Mouse (Mus musculus) retina, embryonic 14.5 days (tissue): Measurements from ENCODE around the gene Rbms2.
"Not testable (repeated sequence)": the region's sequence is repeated elsewhere in the genome, so short reads cannot be mapped to it uniquely, and the experiment has no call there.

Experiments used
- DNase-seq: peaks from one replicate; pipeline ENCODE4 v3.0.0-alpha.2; 2015; ENCODE audit warnings: low spot score

The Rbms2 gene

DNA sequence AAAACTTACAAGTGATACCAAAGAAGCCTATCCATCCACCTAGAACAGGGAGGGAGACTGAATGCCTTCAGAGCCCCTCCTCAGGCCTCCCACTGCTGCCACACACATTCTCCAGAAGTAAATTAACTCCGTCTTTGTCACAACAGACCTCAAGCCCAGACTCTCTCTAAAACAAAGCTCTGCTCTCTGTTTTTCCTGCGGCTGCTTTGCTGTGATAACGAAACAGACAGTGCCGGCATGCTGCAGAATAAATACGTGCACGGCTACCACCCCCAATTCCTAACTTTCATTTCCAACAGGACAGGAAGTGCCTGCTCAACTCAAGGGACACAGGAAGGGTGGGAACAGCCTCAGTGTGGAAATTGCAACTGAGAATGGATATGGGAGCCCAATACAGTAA is at the start of gene Rbms2:
Gene Rbms2 (minus strand): TSS at position 309 of the 400 bp plus-strand sequence.
- DNase-seq: no peak

GRCm38 (mm10) chr10:128228009-128228408 is 47.9 kb upstream of the Rbms2 start:
- no peak for DNase-seq

- no peak for DNase-seq
Observed at GRCm38 (mm10) chr10:128227592-128227991, 47.5 kb upstream of the Rbms2 start.

- DNase-seq: no peak
Observed at GRCm38 (mm10) chr10:128225538-128225937, 45.4 kb upstream of the Rbms2 start, which contains the start of gene Mip. Gene Mip (plus strand): TSS chr10:128225838.

- DNase-seq: no peak
Observed at GRCm38 (mm10) chr10:128225064-128225463, 45.0 kb upstream of the Rbms2 start.

- DNase-seq: no peak
Observed at GRCm38 (mm10) chr10:128221533-128222286, 41.6 kb upstream of the Rbms2 start.

DNA sequence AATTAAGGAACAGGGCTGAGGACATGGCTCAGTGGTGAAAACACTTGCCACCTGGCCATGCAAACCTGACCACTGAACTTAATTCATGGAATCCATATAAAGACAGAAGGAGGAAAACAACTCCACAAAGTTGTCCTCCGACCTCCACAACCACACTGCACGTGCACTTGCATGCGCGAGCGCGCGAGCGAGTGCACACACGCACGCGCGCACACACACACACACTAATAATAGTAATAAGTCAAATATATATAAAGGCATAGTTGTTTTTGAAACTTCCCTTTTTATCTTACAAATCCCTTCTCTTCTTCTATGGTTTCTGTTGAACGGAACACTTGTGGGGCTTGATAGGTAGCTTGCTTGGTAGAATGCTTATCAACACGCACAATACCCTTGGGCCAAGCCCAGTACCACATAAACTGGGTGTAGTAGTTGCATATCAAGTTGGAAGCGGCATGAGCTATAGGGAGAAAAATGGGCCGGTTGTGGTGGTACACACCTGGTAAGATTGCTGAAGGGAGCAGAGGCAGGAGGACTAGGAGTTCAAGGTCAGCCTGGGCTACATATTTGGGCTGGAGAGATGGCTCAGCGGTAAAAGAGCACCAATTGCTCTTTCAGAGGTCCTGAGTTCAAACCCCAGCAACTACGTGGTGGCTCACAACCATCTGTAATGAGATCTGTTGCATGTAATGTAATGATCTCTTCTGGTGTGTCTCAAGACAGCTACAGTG is 38.5 kb upstream of the Rbms2 start:
- no peak for DNase-seq

DNA sequence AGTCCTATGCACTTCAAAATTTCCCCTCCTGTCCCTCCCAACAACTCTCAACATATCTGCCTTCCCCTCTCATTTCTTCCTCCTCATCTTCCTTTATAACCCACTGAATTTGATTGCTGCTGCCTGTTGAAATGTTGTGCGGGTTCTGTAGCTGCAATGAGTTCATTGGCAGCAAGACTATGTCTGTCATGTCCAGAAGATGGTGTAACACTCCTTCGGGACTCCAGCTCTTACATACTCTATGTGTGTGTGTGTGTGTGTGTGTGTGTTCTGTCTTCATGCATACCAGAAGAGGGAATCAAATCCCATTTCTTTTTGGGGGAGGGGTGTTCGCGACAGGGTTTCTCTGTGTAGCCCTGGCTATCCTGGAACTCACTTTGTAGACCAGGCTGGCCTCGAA is 34.9 kb upstream of the Rbms2 start:
- DNase-seq: no peak

- not testable (repeated sequence) for DNase-seq
Observed at GRCm38 (mm10) chr10:128214112-128214511, 34.0 kb upstream of the Rbms2 start.

GRCm38 (mm10) chr10:128212871-128213323 is 32.8 kb upstream of the Rbms2 start:
- peak; percentile 79 for DNase-seq

GRCm38 (mm10) chr10:128212148-128212547 is 32.1 kb upstream of the Rbms2 start:
- DNase-seq: no peak

DNA sequence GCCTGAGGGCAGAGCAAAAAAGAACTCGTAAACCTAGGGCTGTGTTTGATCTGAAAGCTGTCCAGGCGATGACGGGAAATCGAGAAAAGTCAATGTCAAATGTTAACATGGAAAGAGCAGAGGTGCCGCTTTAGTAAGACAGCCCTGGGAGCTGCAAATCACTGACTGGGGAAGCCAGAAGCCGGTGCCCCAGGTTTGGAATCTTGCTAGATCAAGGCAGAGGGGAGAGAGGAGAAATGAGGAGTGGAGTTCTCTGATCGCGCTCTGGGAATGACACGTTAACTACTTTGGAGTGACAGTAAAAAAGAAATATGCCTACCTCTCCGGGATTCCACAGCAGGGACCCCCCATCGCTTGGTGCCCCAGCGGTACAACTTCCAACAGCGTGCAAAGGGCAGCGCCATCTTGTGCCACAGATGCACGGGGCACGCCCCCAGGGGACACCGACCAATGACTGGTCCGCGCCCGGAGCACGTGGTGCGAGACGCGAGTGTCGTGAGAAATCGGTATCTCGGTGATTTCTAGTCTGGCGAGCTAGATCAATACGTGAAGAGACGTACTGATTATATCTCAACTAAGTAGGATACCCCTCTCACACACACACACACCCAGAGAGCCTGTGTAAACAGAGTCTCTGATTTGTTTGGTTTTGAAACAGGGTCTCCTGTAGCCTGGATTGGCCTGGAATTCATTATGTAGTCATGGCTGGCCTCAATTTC is 31.5 kb upstream of the Rbms2 start, which contains the start of gene Spryd4:
Gene Spryd4 (minus strand): TSS at position 418 of the 719 bp plus-strand sequence.
- peak; percentile 95 for DNase-seq

GRCm38 (mm10) chr10:128210954-128211353 is 30.9 kb upstream of the Rbms2 start:
- no peak for DNase-seq

GRCm38 (mm10) chr10:128210131-128210530 is 30.0 kb upstream of the Rbms2 start:
- DNase-seq: no peak

DNA sequence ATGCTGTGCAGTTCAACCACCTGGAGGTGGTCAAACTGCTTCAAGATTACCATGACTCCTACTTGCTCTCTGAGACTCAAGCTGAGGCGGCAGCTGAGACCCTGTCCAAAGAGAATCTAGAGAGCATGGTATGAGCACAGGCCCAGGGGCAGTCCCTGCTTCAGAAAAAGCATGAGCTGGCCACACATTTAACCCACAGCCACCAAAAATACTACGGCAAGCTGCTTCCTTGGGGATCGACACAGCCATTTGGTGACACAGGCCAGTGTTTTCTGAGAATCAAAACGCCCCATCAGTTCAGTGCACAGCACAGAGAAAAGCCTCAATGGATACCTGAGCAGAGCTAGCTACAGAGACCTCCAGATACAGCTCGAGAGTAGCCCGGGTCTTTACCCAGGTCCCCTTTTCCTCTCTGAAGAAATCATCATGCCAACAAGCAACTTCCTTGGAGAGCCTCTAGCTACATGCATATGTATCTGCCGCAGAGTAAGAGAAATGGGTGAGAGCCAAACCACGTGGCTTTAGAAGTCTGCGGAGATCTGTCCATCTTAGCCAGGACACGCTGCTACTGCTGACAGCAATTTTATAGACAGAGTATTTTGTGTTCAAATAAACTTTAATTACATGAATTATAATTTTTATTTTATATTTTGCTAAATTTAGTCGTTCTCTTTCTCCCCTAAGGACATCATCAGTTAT is 29.4 kb upstream of the Rbms2 start:
- no peak for DNase-seq

- DNase-seq: no peak
Observed at GRCm38 (mm10) chr10:128208326-128208725, 28.2 kb upstream of the Rbms2 start.

- no peak for DNase-seq
Observed at GRCm38 (mm10) chr10:128204941-128205340, 24.8 kb upstream of the Rbms2 start.

DNA sequence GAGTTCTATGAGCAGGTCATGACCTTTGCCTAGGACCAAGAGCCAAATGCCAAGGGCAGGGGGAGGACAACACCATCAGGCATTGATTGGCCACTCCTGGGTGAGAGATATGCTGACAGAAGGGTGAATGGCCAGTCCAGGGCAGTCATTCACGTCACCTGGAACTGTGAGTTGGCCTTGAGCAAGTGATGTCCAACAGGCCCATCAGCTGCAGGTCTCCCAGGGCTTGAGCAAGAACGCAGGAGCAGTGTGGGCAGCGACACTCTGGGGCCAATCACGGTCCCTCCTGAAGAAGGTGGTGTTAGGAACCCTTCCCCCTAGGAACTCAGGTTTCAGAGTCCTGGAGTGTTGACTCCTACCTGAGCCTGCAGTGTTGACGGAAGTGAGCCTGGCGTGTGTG is 21.8 kb upstream of the Rbms2 start:
- DNase-seq: no peak

- DNase-seq: peak; percentile 69
Observed at GRCm38 (mm10) chr10:128194551-128195461, 14.7 kb upstream of the Rbms2 start.

DNA sequence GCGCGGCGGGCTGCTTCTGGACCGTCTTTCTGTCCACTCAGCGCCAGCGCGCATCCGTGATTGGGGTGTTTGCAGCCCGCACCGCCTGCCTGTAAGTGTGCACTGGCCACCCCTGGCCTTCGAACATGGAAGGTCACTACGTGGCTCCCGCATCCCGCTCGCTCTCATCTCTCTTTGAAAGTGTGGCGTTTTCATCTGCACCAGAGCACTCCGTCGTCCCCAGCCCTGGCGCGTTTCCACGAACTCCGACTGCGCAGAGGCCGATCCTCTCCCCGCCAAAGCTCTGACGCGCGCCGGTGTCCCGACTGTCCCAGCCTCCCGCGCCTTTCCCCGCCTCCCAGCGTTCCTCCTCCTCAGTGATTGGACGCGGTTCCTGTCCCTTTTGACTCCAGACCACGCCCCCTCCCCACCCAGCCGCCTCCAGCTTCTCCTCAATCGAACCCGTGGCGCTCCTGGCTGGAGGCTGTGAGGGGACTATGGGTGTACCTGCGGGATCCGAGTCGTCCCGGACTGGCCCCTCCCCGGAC is 14.0 kb upstream of the Rbms2 start, which contains the start of gene Gls2:
Gene Gls2 (plus strand): TSS at position 434 of the 527 bp plus-strand sequence.
- DNase-seq: peak; percentile 95
